Mouse (Mus musculus) cerebellum, postnatal 36 days (tissue): ENCODE measurements around the gene Tmem184b.

Experiments
- DNase-seq, 2 experiments: peaks; one replicate each; pipeline ENCODE4 v3.0.0; 2021 to 2022; ENCODE audit warnings: mixed read lengths in 2 of 2

The Tmem184b gene

DNA sequence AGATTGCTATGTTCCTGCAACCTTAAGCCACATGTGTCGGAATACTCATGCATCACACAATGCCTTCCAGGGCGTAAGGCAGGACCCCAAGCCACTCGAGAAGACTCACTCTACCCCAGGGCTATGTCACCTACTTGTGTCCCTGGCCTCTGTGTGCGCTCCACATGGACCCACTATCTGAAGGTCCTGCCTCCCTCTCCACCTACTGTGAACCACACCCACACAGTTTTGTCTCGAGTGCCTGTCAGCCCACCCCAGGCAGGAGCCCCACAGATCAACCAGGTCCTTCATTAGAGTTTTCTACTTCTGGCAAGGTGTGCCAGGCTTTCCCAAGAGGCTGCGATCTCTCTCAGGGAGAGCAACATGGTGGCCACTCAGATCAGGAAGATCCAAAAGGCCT lies 8.1 kb downstream of the Tmem184b start:
- no peak for DNase-seq

DNA sequence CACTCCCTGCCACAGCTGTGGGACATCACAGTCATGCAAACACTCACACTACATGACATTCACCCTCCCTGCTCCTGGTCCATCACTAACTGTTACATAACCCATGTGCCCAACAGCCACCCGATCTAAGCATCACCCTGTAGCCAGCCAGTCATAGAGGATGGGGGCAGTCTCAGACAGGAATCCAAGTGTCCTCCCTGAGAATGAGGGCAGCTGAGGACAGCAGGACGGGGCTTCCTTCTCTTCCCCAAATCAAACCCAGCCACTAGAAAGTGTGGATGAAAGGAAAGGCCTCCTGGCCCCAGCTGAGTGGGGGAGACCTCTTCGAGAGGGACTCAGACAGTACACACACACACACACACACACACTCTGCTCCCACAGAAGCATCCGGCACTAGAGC lies 8.5 kb downstream of the Tmem184b start:
- DNase-seq: no peak

DNA sequence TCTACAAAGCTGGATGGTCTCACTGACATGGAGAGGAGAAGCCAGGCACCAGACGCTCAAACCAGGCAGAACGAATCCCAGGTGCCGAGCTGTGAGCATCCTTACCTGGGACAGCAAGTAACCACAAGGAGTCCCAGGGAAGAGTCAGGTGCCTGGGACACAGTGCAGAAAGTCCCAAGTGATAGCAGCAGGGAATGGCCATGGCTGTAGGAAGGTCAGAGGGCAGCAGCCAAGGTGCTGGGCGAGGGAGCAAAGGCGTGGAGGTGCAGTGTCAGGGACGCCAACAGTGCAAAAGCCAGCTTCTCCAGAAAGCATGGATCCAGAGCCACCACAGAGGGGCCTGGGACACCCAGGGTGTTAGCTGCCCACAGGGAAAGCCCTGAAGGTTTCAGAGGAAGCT lies 10.3 kb downstream of the Tmem184b start:
- DNase-seq: no peak

DNA sequence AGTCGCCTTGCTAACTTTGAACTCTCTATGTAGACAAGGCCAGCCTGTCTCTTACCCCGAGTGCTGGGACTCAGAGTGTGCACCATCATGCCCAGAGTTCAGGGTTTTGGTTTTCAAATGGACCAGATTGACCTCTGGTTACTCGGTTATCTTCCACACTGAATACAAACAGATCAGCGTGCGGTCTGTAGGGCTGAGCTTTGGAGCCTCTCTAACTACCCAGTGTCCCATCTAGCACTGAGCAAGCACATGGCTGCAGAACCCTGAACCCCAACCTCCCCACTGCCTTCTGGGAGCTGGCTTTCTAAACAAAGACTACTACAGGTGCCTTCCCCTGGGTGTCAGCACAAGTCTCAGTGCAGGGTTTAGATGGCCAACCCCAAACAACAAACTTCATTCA lies 10.8 kb downstream of the Tmem184b start:
- no peak for DNase-seq

DNA sequence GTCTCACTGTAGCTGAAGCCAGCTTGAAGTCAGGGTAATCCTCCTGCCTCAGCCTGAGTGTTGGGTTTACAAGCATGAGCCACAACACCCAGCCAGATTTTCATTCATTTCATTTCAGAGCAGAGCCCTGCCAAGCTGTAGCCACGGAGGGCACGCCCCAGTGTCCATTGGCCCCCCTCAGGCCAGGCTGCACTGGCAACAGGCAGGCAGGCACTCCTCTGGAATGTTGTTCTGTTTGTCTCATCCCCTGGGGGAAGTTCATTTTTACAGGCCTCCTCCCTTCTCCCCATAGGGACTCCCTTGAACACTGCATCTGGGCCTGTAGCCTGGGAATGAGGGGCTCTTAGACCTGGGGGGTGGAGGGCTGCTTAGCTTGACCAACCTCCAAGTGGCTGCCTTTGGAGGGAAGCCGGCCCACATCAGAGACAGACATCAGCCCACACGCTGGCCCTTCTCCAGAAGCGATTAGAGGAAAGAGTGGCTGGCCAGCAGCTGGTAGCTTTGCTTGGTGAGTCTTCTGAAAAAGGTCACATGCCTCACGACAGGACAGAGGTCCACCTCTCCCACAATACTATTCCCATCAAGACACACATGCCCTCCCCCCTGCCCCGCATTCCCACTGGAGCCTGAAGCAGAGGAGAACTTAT lies 11.8 kb downstream of the Tmem184b start:
- DNase-seq: no peak

DNA sequence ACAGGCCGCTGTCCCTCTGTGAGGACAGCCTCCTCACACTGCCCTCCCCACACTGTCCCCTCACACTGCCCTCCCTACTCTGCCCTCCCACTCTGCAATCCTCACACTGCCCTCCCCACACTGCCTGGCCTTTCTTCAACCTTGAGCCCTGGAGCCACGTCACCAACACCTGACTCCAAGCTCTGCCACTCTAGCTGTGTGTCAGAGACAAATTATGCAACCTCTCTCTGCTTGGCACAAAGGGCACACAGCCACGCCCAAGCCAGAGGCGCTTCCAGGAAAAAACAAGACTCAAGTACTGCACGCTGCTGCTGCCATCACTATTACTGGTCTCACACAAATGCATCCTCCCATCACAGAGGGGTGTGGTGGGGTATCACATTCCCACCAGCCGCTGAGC lies 12.9 kb downstream of the Tmem184b start:
- DNase-seq: no peak

DNA sequence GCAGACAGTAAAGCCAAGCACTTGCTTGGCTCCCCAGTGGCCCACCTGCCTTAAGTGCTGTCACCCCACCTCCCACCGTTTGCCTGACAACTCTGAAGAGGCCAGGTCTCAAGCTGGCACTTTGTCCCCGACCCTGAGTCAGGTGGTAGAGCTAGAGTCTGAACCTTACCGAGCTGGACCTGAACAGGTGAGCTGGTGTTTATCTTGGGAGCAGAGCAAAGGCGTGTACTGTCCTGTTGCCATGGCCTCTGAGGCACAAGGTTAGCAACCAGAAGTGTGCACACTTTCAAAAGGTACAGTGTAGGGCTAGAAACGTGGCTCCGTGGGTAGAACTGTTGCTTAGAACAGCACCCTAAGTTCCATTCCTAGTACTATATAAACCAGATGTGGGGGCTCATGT lies 15.2 kb downstream of the Tmem184b start:
- DNase-seq: no peak

DNA sequence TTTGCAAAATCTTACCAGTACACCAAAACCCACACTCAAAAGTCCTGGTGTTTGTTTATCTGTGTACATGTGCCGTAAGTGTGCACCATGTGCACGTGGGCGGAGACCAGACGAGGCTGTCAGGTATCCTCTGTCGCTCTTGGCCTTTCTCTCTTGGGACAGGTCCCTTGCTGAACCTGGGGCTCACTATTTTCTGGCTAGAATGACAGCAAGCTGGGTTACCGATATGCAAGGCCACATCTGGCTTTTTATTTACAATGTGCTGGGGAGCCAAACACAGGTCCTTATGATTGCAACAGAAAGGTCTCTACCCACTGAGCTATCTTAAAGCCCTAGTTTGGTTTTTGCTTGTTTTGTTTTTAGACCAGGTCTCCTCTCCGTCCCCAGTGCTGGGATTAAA lies 15.8 kb downstream of the Tmem184b start:
- no peak for DNase-seq

DNA sequence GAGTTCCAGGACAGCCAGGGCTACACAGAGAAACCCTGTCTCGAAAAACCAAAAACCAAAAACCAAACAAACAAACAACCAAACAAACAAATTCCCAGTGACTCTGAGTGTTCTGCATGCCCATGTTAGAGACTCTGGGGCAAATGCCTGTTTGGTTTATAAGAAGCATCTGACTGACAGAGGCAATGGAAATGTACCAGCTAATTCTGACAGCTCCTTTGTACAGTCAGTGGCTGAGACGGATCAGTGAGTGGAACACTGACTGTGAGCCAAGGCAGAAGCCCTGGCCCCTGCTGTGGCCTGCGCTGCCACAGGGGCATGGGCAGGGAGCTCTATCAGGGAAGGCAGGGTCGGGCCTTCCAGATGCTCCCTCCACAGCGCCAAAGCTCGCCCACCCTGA lies 16.3 kb downstream of the Tmem184b start:
- no peak for DNase-seq

DNA sequence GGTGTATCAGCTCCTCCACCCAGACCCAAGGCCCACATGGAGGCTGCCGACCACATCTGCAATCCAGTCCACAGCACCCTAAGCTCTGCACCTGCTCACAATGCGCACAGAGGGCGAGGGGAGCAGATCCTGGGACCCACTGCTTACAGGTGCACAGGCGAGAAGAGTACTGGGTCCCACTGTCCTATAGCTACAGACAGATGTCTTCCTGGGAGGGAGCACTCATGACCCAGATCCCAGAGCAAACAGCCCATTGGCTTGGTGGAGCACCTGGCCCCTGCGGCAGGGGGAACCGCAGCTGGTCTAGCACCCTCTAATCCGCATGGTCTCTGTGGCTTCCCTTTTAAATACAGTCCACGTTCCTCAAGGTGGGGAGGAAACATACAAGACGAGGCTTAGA lies 21.7 kb downstream of the Tmem184b start:
- DNase-seq: no peak

DNA sequence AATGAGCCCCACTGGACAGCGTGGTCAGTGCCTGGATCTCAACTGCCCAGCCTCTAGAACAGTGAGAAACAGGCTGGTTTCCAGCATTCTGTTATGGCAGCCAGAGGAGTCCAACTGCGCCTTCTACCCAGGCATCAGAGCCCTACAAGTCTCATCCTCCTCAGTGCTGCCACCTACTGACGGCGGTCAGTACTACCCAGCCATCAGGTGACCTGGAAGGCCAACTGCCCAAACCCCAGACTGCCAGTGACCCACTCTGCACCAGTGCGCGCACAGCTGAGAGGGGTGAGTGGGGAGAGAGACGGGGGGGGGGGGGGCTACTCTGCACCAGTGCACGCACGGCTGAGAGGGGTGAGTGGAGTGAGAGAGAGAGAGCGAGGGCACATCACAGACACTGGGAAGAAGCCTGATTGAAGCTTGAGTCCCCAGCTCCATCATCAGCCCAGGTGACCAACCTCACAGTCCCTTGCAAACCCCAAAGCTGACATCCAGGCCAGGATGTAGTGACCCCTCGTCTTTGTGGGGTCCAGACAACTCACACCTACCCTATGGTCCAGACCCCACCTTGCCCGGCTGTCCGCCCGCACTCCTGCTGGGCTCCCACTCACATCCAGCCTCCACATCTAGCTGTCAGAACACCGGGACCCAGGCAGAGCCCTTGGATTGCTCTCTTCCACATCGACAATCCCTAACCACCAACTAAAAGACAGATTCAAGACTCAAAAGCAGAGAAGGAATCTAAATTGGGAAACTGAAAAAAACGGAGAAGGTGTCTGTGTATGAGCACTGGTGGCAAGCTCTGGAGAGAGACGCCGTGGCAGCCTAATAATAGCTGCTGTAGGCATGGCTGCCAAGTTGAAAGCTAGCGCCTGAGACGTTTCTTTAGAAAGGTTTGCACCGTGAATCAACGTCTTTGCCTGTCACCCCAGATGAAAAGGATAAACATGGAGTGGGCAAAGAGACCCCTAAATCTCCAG lies 22.6 kb downstream of the Tmem184b start:
- peak; percentile 80 to 83 for DNase-seq

DNA sequence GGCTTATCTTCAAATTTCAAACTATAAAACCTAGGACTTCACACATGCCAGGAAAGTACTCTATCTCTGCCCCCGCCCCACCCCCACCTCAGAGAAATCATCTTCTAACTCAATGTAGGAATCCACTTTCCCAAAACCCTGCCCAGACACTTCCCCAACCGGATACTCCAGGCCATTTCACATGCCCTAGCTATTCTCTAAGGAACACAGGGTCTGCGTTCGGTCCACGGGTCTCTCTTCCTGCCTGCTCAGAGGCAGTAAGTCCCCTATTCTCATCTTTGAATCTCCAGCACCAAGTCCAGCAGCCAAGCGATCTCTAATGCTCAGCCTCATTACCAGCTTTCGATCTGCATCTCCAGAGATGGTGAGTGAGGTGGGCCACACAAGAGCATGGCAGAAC lies 23.7 kb downstream of the Tmem184b start:
- DNase-seq: no peak

DNA sequence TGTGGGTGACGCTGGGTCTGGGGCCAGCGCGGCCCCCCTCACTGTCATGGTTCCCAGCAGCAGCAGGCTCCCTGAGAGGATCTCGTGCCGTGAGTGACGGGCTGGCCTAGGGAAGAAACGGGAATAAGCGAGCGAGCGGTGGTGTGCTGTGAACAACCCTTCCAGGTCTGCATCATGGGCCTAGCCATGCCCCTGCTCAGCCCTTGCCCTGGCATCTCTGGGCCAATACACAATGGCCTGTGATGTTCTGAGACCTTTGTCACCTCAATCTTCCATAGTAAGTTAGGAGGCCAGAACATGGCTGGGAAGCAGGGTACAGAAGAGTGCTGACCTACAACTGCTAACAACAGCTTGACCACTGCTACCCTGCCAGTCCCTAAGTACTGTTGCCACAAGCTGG lies 24.8 kb downstream of the Tmem184b start:
- DNase-seq: no peak

DNA sequence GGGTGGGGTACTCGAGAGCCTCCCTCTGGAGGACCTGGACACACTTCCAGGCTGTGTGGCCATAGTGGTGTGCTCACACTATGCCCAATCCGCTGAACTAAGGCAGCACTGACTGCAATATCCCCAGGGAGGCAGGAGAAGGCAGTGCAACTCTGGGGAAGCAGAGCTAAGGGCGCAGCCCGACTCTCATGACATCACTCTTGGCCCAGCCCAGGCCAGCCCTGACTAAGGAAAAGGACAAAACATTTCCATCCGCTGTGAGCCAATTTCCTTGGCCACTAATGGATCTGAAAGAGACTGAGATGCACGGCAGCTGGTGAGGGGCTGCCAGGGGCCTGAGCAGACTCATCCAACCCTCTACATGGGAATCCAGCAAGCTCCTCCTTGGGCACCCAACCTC lies 25.7 kb downstream of the Tmem184b start:
- no peak for DNase-seq

DNA sequence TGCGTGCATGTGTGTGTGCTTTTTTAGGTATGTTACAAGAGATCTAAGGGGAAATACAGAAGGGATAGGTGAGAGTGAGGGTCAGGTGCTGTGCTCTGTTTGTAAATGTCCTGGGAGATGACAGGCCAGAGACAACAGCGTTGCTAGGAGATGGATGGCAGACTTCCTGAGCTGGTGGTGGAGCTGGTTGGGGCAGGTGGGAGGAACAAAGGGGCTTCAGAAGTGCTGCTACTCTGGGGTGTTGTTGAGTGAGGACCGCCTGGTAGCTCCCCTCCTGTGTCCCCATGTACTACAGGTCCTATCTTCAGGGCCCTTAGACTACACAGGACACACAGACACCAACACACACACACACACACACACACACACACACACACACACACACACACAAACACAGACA lies 28.6 kb downstream of the Tmem184b start:
- no peak for DNase-seq

DNA sequence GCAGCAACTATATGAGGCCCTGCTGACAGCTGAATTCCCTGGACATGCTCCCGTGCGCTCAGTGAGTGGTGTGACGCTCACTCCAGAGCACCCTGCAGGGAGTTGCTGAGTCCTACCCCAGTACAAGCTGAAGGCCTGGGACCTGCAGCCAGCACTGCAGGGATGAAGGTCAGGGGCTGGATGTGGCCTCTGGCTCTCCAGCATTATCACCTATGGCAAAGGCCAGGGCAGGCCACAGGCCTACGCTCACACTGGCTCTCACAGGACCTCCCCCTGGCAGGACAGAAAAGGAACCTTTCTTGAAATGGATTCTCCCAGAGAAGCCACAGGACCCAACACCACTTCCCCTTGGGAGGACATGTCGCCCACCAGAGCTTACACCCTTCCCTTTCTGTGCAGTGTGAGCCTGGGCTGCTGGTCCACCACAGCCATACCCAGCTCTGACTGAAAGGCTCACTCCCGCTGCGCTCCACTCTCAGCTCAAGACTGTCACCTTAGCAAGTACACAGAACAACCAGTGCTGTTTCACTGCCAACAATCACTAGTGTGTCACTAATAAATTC lies 33.0 kb downstream of the Tmem184b start:
- DNase-seq: no peak

DNA sequence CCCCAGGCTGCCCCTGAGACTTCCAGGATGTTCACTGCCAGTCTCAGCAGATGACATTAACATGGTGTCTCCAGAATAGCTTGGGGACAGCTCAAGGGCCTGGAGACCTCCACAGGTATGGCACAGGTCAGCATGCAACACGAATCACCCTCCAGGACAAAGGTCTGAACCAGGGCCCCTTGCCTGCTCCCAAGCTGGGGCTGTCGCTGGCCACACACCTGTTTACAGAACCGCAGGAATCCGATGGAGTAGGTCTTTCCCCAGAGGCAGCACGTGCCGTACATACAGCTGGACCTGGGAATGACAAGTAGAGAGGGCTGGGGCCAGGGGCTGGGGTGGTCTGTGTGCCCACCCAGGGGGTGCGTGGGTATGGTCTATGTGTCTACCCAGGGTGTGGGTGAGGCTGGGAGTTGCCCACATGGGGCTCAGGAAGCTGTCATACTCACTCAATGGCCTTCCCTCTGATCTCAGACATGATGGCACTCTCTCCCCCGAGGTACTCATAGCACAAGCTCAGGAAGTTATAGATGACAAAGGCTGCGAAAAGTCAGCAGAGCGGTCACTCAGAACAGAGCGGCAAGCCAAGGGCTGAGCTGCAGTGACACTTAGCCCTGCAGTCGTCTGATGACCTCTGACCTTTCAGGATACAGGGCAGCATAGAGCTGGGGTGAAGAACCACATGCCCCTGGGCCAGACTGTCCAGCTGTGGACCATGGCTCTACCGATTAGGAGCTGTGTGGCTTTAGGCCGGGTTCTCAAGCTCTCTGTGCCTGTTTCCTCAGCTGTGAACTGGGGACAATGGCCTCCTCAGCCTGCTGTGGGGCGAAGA lies 33.7 kb downstream of the Tmem184b start:
- no peak for DNase-seq

DNA sequence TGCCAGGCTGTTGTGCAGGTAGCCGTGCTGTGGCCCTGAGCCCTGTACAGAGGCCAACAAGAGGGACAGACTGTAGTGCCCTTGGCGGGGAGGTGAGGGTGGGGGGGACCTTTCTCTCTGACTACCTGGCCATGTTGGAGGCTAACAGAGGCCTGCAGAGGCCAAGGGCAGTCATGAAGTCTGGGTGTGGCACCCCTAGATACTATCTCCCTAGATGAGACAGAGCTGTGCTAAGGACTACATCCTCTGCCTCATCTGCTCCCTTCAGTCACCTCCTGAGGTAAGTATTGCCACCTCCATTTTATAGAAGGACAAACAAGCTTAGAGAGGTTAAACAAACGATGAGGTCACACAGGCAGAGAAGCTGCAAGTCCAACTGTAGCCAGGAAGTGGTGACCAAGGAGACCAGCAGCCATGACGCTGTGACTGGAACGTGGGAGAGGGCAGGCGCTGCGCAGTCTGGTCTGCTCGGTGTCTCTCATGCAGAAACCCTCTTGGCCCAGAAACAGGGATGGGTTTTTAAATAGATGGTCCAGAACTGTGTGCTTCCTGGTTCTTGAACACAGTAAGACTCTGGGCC lies 34.4 kb downstream of the Tmem184b start:
- no peak for DNase-seq

DNA sequence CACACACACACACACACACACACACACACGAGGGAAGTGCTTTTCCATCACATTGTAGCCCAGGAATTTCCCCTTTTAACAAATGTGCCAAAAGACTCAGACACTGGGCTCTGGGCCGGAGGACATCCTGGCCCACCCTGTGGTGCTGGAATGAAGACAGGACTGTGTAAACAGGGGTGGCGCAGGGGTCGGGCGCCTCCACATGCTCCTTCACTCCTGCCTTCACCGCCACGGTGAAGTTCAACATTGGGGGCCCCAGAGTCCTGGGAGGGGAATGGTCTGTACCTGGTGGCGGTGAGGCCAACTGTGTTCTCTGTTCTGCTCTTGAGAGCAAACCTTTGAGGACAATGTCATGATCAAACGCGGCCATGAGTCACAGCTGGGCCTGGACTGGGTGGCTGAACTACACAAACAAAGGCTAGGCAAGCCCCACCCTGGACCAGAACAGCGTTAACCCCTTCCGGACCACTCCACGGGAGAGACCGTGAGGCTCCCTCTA lies 35.0 kb downstream of the Tmem184b start:
- DNase-seq: no peak

DNA sequence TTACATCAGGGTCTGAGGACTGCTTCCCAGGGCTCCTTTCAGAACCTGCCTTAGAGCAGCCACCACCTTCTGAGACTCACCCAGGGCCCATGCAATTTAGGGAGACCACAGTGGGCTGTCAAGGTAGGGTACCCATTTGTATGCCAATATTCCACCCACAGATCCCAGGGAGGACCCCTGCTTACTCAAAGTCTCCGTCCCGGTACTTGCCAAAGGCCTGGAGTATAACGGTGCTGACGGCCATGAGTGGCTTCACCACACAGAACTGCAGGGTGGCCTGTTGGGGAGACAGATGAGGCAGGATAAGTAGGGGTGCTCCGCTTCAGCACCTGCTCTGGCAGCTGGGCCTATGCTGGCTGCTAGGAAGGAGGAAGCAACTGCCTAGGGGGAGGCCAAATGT lies 37.0 kb downstream of the Tmem184b start:
- DNase-seq: no peak

DNA sequence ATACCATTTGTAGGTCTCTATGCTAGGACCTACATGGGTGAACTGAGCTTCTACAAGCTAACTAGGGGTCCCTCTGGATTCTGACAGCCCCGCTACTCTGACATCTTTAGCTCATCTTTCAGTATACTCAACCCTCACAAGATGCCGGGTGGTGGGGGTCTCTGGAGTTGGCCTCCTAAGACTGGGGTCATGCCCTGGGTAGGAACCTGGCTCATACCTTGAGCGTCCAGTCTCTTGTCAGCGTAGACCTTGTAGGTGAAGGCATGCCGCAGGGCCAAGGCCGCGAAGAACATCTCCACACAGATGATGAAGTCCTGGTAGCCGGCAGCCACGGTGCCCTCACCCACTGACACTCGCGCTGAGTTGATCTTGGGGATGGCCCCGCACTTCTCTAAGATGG lies 38.3 kb downstream of the Tmem184b start:
- DNase-seq: no peak

DNA sequence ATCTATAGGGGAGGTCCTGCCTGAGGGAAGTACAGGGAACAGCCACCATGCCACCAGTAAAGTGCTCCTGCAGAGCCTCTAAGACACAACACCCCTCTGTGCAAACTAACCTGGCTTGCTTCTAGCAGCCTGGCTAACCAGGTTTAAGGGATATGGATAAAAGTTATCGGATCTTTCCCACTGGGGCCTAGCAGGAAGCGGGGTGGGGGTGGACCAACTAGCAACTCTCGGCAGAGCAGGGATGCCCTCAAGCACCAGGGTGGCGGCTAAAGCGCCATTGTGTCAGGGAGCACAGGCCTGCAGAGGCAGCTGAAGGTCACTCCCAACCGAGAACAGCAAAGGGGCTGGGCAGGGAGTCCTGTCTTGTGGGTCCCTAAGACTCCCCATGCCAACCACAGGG lies 39.2 kb downstream of the Tmem184b start:
- DNase-seq: no peak

DNA sequence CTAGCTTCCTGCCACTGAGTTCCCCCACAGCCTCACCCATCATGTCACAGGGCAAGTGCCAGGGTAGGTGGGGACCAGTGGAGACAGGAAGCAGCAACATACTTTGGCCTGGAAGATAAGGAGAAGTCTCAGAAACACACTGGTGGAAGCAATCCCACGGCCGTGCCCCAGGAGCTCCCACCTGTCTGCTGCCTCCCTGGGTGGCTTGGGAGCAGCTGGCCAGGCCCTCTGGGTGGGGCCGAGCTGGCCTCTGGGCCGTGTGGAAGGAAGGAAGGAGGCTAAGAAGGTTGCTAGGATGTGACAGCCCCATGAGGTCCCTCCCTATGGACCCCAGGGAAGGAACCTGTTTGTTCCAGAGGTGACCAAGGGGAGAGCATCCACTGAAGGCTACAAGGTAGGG lies 42.3 kb downstream of the Tmem184b start:
- DNase-seq: no peak
